Mouse (Mus musculus) MEL-GATA-1-ER (cell line): ENCODE measurements around the gene Camp.
"Not testable (repeated sequence)": the region's sequence is repeated elsewhere in the genome, so short reads cannot be mapped to it uniquely, and the experiment has no call there.

ENCODE experiments used
- DNase-seq: peaks from one replicate; pipeline ENCODE4 v3.0.0-alpha.2; 2012; ENCODE audit warnings: low read depth; ENCODE audit errors: extremely low read depth

The Camp gene

GRCm38 (mm10) chr9:109854341-109854740, 4.9 kb upstream of the Camp start:
- DNase-seq: no peak

GRCm38 (mm10) chr9:109850099-109850498, 682 bp upstream of the Camp start:
- DNase-seq: no peak

GRCm38 (mm10) chr9:109833088-109833412, 16.4 kb downstream of the Camp start:
- no peak for DNase-seq

- DNase-seq: peak; percentile 76
These were observed 16.9 kb downstream of the Camp start, which contains the start of gene Nme6 for GRCm38 (mm10) chr9:109832391-109833087. TSS of gene Nme6 (plus strand) at chr9:109832749.

GRCm38 (mm10) chr9:109826181-109826580, 23.2 kb downstream of the Camp start:
- DNase-seq: peak; percentile 26

GRCm38 (mm10) chr9:109825739-109826138, 23.7 kb downstream of the Camp start:
- no peak for DNase-seq

- no peak for DNase-seq
These were observed 33.1 kb downstream of the Camp start for GRCm38 (mm10) chr9:109816341-109816740.

- DNase-seq: no peak
These were observed 36.0 kb downstream of the Camp start for GRCm38 (mm10) chr9:109813424-109813823.

- no peak for DNase-seq
These were observed 37.4 kb downstream of the Camp start, which contains the start of gene Spink8 for GRCm38 (mm10) chr9:109811980-109812379. TSS of gene Spink8 (plus strand) at chr9:109812280.

GRCm38 (mm10) chr9:109807898-109808297, 41.5 kb downstream of the Camp start:
- no peak for DNase-seq

- DNase-seq: no peak
These were observed 42.6 kb downstream of the Camp start for GRCm38 (mm10) chr9:109806695-109807293.

- no peak for DNase-seq
These were observed 43.2 kb downstream of the Camp start for GRCm38 (mm10) chr9:109806260-109806659.

- not testable (repeated sequence) for DNase-seq
These were observed 43.8 kb downstream of the Camp start for GRCm38 (mm10) chr9:109805596-109805995.

GRCm38 (mm10) chr9:109798051-109798450, 51.4 kb downstream of the Camp start:
- no peak for DNase-seq
